Mouse (Mus musculus) lung, postnatal 0 days (tissue): ENCODE data around the gene Brd2.

ENCODE experiments used
- CTCF ChIP-seq: IDR thresholded peaks from 2 replicates; pipeline ENCODE4 v1.5.1; 2016; ENCODE audit warnings: antibody characterized with exemption, mild to moderate bottlenecking
- EP300 ChIP-seq: IDR thresholded peaks from 2 replicates; pipeline ENCODE4 v1.6.1; 2016; ENCODE audit warnings: antibody characterized with exemption, mild to moderate bottlenecking, control low read depth

DNA sequence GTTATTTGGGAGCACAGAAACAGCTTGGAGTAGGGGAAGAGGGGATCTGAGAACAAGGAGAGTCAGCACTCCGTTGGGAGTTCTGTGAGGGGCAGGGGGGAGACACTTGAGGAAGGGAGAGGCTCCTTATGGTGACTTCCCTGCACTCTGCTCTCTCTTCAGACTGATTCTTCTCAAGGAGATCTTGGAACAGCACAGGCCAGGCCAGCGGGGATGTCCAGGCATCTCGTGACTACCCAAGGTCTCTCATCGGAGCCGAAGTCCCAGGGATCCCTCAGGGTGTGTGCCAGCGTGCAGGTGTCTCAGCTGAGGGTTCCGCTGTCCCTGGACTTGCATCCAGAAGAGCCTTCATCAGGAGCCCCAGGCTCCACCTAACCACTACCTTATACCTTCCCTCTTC, 16.2 kb upstream of the Brd2 start:
- TF ChIP-seq CTCF = no peak
- no peak for TF ChIP-seq EP300
